12 mouse cellular contexts compared by ENCODE assay signal in the genomic region with DNA sequence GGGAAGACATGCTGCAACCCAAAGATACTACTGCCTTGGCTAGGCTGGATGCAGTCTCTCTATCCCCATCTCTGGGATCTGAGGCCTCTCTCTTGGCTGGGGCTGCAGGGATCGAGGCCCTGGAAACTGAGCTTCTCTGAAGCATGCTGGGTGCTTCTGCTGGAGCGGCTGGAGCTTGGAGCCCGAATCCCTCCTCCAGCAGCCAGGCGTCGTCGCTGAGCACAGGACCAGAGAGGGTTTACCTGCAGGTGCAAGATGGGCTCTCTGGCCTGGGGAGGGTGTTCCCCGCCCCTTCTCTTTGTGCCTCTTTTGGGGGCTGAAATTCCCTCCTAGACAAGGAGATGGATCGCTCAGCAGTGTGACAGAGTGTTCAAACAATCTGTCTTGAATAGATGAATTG. TPM values are rescaled to one million over a fixed set of nuclear protein-coding genes. Genes with fewer than 3 reads are reported as not detected.
DNase-seq lines count a peak whose midpoint lies in the region; ATAC-seq lines count a peak whose summit lies in the region.
"Had no signal": no experiment of that assay in that cellular context is flagged by ENCODE, and none has a peak within 500 bp of the region (broad histone marks: within the 10 kb centered on the region; RNA-seq: fewer than 3 reads in every experiment).

No protein-coding gene starts in this region.

- no peaks in the 10 kb centered on the region for H3K36me3 ChIP-seq in neural tube, embryonic 11.5 days (ENCODE audit: control insufficient read depth, insufficient read depth, low read length)
- H3K36me3 ChIP-seq in hindbrain, embryonic 10.5 days, result no peaks in the 10 kb centered on the region
- no peaks in the 10 kb centered on the region for H3K36me3 ChIP-seq in midbrain, embryonic 15.5 days (replicated peaks)

- no peaks in the 10 kb centered on the region for H3K9me3 ChIP-seq in neural tube, embryonic 11.5 days (ENCODE audit: control insufficient read depth, low read length)
- no peaks in the 10 kb centered on the region for H3K9me3 ChIP-seq in hindbrain, embryonic 10.5 days
- no peaks in the 10 kb centered on the region for H3K9me3 ChIP-seq in midbrain, embryonic 15.5 days

- no peak overlapping the region for H3K9ac ChIP-seq in neural tube, embryonic 11.5 days (ENCODE audit: low read length)
- H3K9ac ChIP-seq in midbrain, embryonic 15.5 days, result peak overlapping the region; percentile 70

- H3K27ac ChIP-seq in neural tube, embryonic 11.5 days (ENCODE audit: low read depth, low read length), result no peak overlapping the region
- peak overlapping the region; percentile 90 for H3K27ac ChIP-seq in hindbrain, embryonic 10.5 days
- H3K27ac ChIP-seq in midbrain, embryonic 15.5 days, result peak overlapping the region; percentile 10

- 7% methylated on average over 8 of the region's 8 CpGs for WGBS in neural tube, embryonic 11.5 days
- 3% methylated on average over 8 of the region's 8 CpGs for WGBS in hindbrain, embryonic 10.5 days
- WGBS in midbrain, embryonic 15.5 days, result 9% methylated on average over 8 of the region's 8 CpGs

- no peak for ATAC-seq in neural tube, embryonic 11.5 days (ENCODE audit: insufficient read depth, low FRiP score, low TSS enrichment)
- ATAC-seq in midbrain, embryonic 15.5 days (replicated peaks), result no peak
- ATAC-seq: intestine, embryonic 16.5 days had no signal

- peak overlapping the region; percentile 80; the same call in 1 of the 2 replicates for H3K4me2 ChIP-seq in neural tube, embryonic 11.5 days (ENCODE audit: low read depth)
- peak overlapping the region; percentile 79 for H3K4me2 ChIP-seq in midbrain, embryonic 15.5 days
- H3K4me2 ChIP-seq: liver, embryonic 11.5 days had no signal

- no peak overlapping the region for H3K4me3 ChIP-seq in neural tube, embryonic 11.5 days (ENCODE audit: low read depth, low read length)
- H3K4me3 ChIP-seq in hindbrain, embryonic 10.5 days, result peak overlapping the region; percentile 62
- H3K4me3 ChIP-seq in midbrain, embryonic 15.5 days, result peak overlapping the region; percentile 63

- H3K27me3 ChIP-seq in neural tube, embryonic 11.5 days (ENCODE audit: control insufficient read depth, insufficient read depth, low read length), result peaks cover 71% of the 10 kb centered on the region
- H3K27me3 ChIP-seq in hindbrain, embryonic 10.5 days (ENCODE audit: insufficient read depth, poor library complexity, severe bottlenecking), result peaks cover 100% of the 10 kb centered on the region
- peaks cover 18% of the 10 kb centered on the region for H3K27me3 ChIP-seq in midbrain, embryonic 15.5 days (replicated peaks)

- peaks cover 22% of the 10 kb centered on the region for H3K4me1 ChIP-seq in neural tube, embryonic 11.5 days (ENCODE audit: control insufficient read depth, insufficient read depth, low read length)
- peaks cover 92% of the 10 kb centered on the region for H3K4me1 ChIP-seq in hindbrain, embryonic 10.5 days (replicated peaks)
- peaks cover 89% of the 10 kb centered on the region for H3K4me1 ChIP-seq in midbrain, embryonic 15.5 days

- peak; percentile 29 for DNase-seq in neural tube, embryonic 11.5 days (ENCODE audit: low spot score)
- DNase-seq in neural tube, embryonic 10.5 days (ENCODE audit: extremely low spot score, low spot score), result no peak
- peak; percentile 51 for DNase-seq in hindbrain, embryonic 10.5 days (ENCODE audit: low spot score)
- DNase-seq in urinary bladder, postnatal 10 days (ENCODE audit: low spot score), result no peak
- DNase-seq in c-Kit-positive CD71-positive TER-119-positive erythroid progenitor cells, embryonic 14.5 days (ENCODE audit: low spot score), result no peak
- no peak for DNase-seq in kidney, postnatal 10 days
- DNase-seq: cerebellum, adult 8-10 months; thymus, adult 18-20 months had no signal

RNA-seq across cellular contexts. Expression of a gene that starts 2.6 kb away (rescaled TPM):
- polyA plus RNA-seq in neural tube, embryonic 11.5 days (2014; fragmentation: Nextera tagmentation; extraction: Ambion mirVana), result 1.3 and 1.4 TPM in 2 replicates
- 0.80 and 1.1 TPM in 2 replicates for polyA plus RNA-seq in hindbrain, embryonic 10.5 days (2016; fragmentation: Nextera tagmentation; extraction: Ambion mirVana)
- 4.8 and 5.3 TPM in 2 replicates for polyA plus RNA-seq in midbrain, embryonic 15.5 days (2015; fragmentation: Nextera tagmentation; extraction: Ambion mirVana)
- polyA plus RNA-seq: lung, embryonic 16.5 days had no signal

Comparison
In these comparisons a context has a peak if more than half of its experiments do, and no peak if none do; other contexts are left out.
1. DNase-seq: peak in neural tube, embryonic 11.5 days (single experiment) and hindbrain, embryonic 10.5 days (single experiment); none in neural tube, embryonic 10.5 days (single experiment), urinary bladder, postnatal 10 days (single experiment), c-Kit-positive CD71-positive TER-119-positive erythroid progenitor cells, embryonic 14.5 days (single experiment) and kidney, postnatal 10 days (single experiment).